Mouse (Mus musculus): Measurements from ENCODE around the gene Itgav.

DNA sequence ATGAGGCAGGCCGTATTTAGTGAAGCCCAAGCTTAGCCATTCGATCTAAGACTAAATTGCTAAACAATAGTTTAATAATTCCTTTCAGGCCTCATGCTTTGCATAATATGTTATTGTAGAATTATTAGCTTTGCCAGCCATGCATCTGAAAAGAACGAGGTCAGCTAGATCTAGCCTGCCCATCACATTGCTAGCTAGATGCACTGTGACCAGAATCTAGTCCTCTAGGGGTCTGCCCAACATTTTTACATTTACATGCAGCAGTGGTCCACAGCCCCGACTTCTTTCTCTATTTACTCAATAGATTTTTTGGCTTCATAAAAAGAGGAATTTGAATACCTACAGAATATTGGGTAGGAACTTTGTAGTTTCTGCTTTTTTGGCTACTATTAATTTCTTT, 67.9 kb downstream of the Itgav start:
- TF ChIP-seq CTCF (IDR thresholded peaks at IDR 0.05; ENCODE audit: insufficient read depth, low read length) = no peak
- no peak for TF ChIP-seq POLR2A (IDR thresholded peaks at IDR 0.05; ENCODE audit: borderline replicate concordance, extremely low read depth, low read depth, low read length)

Measured in lung, adult 2 months (tissue).